Mouse (Mus musculus) ovary, postnatal 14 days (tissue): ENCODE measurements around the gene P3h2.

ENCODE experiments used
- DNase-seq: peaks from one replicate; pipeline ENCODE4 v3.0.0; 2022; ENCODE audit warnings: low spot score

P3h2 gene

DNA sequence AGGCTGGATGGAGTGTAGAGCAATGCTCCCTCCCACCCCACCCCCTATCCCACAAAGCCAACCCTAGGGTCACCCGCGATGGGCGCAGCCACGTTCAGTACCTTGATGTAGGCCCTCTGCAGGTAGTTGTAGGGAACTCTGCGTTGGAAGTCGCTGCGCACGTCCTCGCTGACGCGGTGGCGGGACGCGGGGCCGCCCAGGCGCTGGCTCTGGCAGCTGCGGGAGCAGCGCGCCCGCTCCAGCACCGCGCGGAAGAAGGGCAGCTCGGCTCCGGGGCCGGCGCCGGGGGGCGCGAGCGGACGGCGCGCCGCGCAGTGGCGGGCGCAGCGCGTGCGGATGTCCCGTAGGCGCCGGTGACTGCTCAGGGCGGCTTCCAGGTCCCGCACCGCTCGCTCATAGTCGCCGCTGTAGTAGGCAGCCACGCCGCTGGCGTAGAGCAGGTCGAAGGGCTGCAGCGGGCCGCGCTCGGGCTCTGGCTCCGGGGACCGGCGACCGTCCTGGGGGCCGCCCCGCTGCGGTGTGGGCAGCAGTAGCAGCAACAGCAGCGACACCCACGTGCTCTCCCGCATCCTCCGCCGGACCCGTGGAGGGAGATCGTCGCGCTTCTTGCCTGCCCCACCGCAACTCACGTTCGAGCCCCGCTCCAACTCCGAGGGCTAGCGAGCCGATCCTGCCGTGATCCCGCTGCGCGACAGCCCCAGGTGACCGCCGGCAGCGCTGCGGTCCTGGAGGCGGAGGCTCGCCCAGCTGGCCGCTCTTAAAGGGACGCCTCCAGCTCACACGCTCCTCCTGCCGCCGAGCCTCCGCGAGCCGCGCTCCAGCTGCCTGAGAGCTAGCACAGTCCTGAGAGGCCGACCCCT is at the start of gene P3h2:
TSS of gene P3h2 (minus strand) at position 670 of the 860 bp plus-strand sequence.
- DNase-seq: peak; percentile 50

DNA sequence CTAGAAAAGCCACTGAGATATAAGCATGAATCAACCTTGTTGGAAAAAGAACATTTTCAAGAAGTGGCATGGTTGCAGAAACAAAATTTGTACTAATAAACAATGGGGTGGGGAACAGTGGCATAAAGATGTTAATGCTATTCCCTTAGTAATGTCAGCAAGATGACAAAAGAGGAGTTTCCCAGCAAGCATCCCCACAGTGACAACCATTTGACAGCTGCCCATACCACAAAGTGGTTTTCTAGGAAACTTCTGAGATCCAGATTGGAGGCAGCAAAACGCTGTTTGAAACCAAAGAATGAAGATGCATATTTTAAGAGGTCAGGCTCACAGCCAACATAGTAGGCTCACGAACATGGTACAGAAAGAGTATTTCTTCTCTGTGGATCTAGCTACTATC is 46.7 kb upstream of the P3h2 start:
- DNase-seq: no peak

DNA sequence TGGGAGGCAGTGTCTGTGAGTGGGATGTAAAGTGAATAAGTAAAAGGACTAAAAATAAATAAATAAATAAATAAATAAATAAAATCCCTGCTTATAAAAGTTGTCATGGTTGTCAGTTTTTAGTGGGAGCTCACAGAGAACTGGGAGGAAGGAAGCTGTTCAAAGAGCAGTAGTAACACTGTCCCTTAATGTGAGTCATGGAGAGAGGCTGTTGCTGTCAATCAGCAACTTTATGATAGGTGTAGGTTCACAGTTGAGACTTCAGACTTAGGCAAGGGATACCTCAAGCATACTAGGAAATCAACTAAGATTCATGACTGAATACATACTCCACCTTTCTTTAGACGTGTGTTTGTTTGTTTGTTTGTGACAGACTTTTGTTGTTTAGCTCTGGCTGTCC is 45.4 kb upstream of the P3h2 start:
- DNase-seq: no peak

DNA sequence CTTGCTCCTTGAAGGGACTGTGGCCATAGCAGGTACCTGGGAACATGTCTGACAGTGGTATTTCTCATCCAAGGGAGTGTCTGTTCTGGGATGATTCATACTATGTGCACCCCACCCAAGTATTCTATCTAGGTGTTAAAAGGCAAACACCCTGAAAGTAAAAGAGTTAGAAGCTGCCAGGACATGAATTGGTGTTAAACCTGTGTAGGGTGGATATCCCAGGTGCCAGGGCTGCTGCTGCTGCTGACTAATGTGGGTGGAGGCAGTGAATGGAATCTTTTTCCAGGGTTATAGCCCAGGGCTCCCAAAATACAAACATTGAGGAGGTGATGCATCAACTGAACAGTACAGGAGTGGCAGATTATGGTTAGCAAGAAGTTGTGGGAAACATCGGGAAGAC is 41.3 kb upstream of the P3h2 start:
- DNase-seq: no peak

DNA sequence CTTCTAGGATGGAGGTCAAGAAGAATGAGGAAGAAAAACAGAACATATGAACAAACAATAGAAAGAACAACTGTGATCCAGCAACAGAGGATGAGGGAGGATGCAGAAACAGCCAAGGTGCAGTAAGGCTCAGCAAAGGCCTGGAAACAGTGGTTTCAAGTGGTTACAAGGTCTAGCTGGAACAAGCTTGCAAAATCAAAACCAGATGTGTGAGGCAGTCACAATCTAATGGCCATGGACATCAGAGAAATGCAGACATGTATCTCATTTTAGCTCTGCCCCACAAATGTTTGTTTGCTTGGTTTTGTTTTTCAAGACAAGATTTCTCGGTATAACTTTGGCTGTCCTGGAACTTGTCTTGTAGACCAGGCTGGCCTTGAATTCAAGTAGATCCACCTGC is 25.5 kb upstream of the P3h2 start:
- no peak for DNase-seq

DNA sequence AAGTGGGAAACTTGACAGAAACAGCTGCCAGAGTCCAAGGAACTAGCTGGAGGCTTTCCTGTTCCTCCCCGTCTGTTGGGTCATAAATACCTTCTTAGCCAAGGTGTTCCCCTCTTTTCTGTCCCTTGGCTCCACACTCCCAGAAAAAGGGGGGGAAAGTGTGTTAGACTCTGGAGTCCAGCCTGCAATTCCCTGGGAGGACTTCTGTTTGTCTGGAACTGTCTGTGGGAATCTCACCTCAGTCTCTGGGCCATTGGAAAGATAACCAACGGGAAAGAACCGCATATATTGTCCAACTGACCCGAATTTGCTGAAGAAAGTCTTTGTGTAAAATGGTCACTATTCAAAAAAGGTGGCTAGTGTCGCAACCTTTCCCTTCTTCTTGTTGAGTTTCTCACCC is 1.0 kb upstream of the P3h2 start:
- no peak for DNase-seq

DNA sequence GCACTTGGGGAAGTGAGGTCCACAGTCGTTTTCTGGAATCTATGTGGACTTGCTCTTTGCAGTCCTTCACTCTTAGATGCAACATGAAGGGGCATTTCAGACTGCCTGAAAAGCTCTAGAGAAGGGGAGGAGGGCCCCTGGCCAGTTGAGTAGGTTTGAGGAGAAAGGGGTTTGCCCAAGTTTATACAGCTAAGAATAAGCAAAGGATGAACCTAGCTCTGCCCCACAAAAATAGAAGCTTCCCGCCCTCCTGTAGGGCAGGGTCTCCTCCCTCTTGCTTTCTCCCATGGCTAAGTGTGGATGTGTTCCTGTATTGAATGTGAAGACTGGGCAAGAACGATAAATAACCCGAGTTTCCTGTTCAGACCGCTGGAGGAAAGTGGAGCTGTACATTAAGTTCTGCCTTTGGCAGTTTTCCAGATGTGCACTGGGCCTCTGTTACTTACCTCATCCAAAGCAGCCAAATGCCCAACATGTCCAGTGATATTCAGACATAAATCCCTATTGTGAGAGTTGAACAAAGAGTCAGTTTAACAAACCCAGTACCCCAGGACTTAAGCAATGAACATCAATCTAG is 545 bp upstream of the P3h2 start:
- peak; percentile 13 for DNase-seq

DNA sequence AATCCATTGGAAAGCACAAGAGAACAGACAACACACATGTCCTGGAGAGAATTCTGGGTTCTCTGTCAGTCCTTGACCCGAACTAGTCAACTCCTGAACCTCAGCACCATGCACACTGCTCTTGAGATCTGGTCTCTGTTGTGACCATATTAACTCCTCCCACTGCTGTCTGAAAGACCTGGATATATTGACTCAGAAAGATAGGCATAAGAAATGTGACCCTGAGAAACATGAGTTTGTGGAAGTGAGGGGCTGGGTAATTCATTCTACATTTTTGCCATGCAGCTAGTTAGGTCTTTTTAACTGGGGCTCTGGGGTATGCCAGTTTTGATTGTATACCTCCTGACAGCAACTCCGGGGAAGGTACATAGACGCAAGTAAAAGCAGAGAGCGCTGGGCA is 1.3 kb downstream of the P3h2 start:
- DNase-seq: no peak

DNA sequence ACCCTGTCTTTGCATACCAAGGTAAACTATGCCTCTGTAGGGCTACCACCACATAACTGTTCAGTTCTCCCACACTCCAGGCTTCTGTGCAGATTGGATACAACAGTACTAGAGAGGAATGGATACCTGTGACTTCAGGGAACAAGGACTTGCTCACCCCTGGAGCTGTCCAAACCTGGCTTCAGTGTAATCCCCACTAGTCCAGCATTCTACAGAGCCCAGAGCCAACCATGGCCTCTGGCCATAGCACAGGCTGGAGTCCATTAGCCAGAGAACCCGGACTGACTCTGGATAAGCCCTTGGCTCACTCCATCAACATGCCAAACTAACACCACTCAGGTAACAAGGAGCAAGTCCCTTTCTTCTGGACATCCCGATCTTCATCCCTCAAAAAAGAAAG is 2.7 kb downstream of the P3h2 start:
- no peak for DNase-seq

DNA sequence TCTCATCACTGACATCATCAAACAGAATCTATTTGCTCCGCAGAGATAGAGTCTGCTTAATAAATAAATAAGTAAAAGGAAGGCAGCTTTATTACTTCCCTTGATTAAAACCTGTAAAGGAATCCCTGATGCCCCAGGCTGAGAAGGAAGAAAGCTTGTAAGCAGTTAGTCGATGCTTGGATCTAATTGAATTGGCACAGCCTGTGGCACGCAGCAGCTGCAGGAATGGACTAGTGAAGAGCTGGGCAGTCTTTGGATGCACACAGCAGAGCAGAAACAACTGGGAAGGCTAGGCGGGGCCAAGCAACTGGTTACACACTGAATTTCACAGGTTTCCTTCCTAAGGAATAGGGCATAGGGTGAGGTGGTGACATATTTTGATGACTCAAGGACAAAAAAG is 5.4 kb downstream of the P3h2 start:
- DNase-seq: no peak

DNA sequence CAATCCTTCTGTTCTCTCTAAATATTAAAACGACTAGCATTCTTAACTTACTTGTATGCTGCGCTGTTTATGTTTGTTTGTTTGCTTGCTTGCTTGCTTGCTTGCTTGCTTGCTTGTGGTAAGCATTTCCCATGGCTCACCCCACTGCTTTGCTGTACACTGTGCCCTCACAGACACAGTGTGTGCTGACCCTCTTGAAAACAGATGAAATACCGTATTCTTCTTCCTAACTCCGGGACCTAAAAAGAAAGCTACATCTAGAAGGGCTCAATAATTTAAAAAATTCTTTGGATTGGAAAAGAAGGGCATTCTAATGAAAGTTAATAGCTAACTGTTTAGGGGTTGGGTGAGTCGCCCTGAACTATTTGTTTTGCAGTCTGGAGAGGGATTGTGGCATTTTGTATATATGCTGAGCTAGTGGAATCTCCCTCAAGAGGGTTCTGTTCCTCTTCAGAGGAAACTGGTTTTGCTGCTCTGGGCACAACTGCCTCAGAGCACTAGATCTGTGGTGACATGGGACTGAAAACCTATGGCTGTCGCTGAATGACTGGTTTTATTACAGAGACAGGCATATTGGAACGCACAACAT is 9.8 kb downstream of the P3h2 start:
- no peak for DNase-seq

DNA sequence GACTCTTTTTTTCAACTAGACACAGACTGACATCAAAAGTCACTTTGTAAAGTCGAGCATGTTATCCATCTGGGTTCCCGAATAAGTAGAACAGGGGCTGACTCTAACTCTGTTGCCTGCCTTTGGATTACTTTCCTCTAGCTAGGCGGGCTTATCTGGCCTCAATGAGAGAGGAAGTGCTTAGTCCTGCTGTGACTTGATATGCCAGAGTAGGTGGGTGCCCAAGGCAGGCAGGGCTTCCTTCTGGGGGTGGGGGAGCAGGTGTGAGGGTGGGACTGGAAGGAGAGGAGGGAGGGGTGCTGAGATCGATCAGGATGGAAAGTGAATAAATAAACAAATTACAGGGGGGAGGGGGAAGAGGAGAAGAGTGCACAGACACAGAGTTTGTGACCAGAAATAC is 11.7 kb downstream of the P3h2 start:
- DNase-seq: no peak

DNA sequence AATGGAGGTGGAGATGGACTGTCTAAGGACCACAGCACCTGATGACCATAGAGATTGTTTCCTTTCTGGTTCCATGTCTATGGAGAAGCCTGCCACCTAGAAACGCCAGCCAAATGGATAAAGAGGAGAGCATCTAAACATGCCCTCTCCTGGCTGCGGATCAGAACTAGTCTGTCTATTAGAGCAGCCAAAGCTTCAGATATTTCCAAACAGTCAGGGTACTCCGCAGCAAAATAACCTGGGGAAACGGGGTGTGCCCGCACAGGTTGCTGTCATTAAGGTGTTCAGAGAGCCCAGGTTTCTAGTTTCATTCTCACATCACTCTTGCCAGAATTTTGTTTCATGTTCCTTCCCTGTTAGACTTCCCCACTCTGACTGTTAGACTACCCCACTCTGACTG is 16.6 kb downstream of the P3h2 start:
- DNase-seq: no peak

DNA sequence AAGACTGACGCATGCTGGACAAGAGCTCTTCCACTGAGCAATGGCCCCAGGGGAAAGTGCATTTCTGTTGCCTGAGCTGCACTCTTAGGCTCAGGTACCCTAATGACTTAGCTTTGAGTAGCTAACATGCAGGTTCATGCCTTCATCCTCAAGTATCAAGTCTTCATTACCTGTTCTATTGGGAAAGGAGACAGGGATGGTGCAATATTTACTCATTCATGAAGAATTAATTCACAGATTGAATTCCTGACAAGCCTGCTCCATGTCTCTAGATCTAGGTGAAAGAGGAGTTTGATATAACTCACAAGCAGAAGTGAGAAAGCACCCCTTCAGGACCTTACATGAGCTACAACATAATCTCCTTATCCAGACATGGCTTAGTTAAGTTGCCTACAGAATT is 17.3 kb downstream of the P3h2 start:
- DNase-seq: no peak

DNA sequence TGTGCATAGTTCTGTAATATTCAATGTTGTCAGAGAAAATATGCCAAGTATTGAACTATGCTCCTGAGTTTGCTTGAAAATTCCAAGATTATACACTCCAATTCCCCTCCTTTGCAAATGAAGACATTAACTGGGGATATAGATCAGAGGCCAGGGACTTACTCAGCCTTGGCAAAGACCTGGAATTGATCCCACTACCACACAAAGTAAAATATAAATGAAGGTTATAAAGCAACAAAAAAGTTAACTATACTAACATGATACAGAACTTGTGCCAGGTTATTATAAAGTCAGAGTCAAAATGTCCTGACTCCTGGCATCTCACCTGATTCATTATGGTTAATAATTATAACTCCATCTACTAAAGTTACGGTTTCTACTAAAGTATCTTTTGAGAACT is 18.6 kb downstream of the P3h2 start:
- no peak for DNase-seq

DNA sequence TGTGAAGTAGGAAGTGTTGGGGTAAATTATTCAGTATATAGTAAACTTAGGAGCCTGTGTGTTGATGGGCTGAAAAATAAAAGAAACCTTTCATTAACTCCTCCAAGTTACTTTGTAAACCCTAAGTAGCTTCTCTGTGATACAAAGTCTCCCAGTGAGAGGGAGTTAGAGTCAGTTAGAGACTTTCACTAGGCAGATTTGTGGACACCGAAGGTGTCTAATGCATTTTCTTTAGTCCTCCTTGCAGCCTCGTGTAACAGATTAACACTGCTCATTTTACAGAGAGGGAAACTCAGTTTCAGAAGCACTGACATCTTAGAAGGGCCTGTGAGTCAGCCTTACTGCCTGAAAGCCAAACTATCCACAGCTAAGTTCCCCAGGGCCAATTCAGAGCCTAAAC is 20.4 kb downstream of the P3h2 start:
- no peak for DNase-seq

DNA sequence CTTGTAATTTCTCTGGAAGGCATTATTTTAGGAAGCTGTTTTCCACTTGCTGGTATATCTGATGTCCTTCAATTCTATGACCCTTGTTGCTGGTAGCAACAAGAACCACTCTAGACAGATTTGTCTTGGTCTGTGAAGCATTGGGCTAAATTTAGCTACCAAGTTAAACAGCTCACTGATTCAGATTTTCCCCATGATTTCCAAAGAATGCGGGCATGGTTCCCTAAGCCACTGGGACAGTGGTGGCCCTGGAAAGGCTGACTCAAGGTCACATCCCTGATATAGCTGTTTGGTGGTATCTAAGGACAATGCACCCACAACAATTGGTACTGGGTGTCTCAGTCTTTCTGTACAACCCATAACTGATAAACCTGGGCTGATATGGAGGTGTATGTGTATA is 22.8 kb downstream of the P3h2 start:
- no peak for DNase-seq

DNA sequence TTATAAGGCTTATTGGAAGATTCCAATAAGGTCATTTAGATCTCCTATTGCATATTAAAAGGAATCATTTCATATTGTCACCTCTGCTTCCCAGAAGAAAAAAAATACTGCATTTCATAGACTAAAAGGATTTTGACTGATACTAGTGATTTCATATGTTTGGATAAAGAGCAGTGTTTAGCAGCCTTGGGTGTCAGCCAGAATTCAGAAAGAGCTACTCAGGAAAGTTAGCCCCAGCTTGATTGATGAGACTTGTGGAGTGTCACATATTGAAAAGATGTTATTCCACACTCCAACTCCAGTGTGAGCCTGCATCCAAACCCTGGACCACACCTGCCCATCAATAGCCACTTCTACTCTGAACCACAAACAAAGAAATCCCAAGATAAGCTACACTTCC is 23.2 kb downstream of the P3h2 start:
- no peak for DNase-seq

DNA sequence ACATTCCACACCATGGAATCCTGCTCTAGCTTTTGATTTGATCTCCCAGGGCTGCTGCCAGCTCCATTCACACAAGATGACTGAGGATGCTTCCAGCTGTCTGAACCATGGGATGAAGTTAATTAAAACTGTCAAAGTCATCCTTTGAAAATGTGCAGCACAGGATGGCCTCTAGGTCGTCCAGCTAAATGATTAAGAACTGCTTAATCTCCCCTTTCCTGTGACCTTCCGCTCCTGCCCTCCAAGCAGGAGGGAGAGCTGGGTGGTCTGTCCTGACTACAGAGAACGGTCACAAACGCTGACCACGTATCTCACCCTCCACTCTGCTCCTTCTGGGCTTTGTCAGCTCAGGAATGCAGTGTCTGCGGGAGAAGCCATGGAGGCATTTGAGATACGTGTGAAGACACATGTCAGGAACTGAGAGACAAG is 26.6 kb downstream of the P3h2 start:
- no peak for DNase-seq

DNA sequence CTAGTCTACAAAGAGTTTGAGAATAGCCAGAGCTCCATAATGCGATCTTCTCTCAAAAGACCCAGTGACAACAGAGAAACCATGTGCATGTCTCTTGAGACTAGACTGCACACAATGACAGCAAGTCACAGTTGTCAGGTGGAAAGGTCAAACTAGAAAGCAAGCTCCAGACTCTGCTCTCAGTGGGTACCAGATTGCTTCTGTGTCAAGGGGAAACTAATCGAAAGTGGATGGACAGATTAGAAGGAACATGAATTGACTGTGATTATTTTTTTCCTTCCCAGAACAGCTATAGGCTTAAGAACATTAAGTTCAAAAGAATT is 27.5 kb downstream of the P3h2 start:
- DNase-seq: no peak

DNA sequence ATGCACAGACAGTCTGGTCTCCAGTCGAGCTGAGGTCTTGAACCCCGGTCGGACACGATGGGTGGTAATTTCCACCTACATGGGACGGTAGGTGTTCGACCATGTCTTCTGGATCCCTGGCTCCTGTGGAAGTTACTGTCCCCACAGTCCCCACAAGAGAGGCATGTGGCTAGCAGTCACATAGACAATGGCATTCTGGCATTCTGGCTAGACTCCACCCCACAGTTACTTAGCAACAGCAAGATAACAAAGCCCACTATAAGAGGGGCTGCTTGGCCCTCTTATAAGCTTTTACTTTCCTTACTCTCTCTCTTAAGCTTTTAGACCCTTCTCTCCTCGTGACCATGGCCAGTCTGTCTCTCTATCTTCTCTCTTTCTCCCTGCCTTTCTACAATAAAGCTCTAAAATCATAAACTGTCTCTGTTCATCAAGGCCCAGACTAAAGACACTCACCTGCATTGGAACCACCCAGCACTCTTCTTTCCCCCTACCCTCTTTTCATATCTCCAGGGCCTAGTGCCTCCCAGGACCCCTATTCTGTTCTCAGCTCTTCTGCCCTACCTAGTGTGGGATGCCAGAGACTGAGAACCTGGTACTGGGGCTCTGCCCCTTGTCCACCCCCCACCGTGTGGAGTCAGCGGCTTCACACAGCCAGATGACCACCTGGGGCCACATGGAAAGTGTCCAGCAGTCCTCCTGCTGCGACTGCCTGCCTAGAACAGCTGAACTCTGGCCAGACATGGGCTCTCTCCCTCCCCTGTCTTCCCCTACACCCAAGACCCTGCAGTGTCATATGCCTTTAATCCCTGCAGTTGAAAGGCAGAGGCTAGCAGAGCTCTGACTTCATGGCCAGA is 28.1 kb downstream of the P3h2 start:
- no peak for DNase-seq

DNA sequence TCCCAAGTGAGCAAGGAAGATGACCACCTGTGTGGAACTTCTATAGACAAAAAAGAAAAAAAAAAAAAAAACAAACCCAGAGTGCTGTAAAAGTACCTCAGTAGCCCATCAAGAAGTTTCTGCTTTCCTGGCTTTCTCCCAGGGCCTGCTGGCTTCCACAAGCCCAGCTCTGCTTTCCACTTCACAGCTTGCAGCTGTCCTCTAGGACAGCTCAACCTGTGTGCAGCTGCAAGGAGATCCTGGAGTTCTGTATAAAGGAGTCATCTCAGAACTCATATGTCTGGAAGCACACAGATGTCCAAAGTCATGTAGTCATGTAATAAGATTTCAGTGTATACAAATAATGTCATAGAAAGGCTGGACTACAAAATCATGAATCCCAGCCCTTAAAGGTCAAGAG is 30.5 kb downstream of the P3h2 start:
- no peak for DNase-seq

DNA sequence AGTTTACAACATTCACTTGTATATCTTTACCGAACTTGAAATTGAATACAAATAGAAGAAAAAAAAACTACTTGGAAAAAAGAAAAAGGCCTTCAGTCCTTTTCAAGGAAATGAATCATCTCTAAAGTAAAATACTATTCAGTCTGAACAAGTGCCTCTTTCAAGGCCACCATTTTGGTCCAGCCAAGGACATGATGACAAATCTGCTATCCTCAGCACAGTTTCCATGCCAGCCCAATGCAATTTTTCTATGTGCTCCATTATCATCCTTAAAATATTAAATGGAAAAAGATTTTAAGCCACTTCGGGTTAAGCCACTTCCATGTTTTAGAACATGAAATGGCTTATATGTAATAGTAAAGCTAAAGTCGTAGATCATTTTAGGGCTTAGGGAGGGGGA is 35.2 kb downstream of the P3h2 start:
- no peak for DNase-seq
